29 mouse cellular contexts compared by ENCODE assay signal in genomic region chr14:32917919-32918318, GRCm38 (mm10).
"Had no signal": no experiment of that assay in that cellular context is flagged by ENCODE, and none has a peak within 500 bp of the region (broad histone marks: within the 10 kb centered on the region; RNA-seq: fewer than 3 reads in every experiment).

No protein-coding gene starts in this region.

- H3K4me2 ChIP-seq: limb, embryonic 12.5 days; limb, embryonic 13.5 days; limb, embryonic 15.5 days; liver, embryonic 15.5 days; lung, embryonic 14.5 days; lung, embryonic 15.5 days; midbrain, embryonic 11.5 days; midbrain, embryonic 12.5 days; midbrain, embryonic 13.5 days; midbrain, embryonic 15.5 days; neural tube, embryonic 12.5 days had no signal

- H3K27me3 ChIP-seq: limb, embryonic 12.5 days; limb, embryonic 13.5 days; limb, embryonic 15.5 days; liver, embryonic 15.5 days; lung, embryonic 15.5 days; midbrain, embryonic 12.5 days; midbrain, embryonic 13.5 days; midbrain, embryonic 15.5 days; neural tube, embryonic 12.5 days had no signal

- H3K9ac ChIP-seq: limb, embryonic 12.5 days; limb, embryonic 13.5 days; limb, embryonic 15.5 days; liver, embryonic 14.5 days; liver, embryonic 15.5 days; lung, embryonic 14.5 days; lung, embryonic 15.5 days; midbrain, embryonic 12.5 days; midbrain, embryonic 13.5 days; midbrain, embryonic 15.5 days; neural tube, embryonic 12.5 days had no signal

- H3K27ac ChIP-seq: left cerebral cortex, adult 2 months; limb, embryonic 10.5 days; limb, embryonic 12.5 days; limb, embryonic 13.5 days; limb, embryonic 15.5 days; liver, embryonic 14.5 days; liver, embryonic 15.5 days; lung, embryonic 15.5 days; macrophage; midbrain, embryonic 10.5 days; midbrain, embryonic 12.5 days; midbrain, embryonic 13.5 days; midbrain, embryonic 15.5 days; neural tube, embryonic 12.5 days had no signal

- DNase-seq: layer of hippocampus, postnatal 36 days; left cerebral cortex, postnatal 4 days; lung, adult 18-20 months; lung, adult 2 months; lung, embryonic 14.5 days; lung, postnatal 10 days; lung, postnatal 14 days; lung, postnatal 36 days; lung, postnatal 4 days; midbrain, embryonic 14.5 days had no signal

- H3K9me3 ChIP-seq: limb, embryonic 10.5 days; limb, embryonic 12.5 days; limb, embryonic 13.5 days; limb, embryonic 15.5 days; liver, embryonic 15.5 days; lung, embryonic 15.5 days; megakaryocyte, embryonic 14.5 days; midbrain, embryonic 10.5 days; midbrain, embryonic 12.5 days; midbrain, embryonic 13.5 days; midbrain, embryonic 15.5 days; neural tube, embryonic 12.5 days had no signal

- ATAC-seq: lung, postnatal 0 days; midbrain, embryonic 13.5 days; midbrain, embryonic 15.5 days; midbrain, embryonic 16.5 days had no signal

- H3K4me1 ChIP-seq: limb, embryonic 10.5 days; limb, embryonic 12.5 days; limb, embryonic 13.5 days; limb, embryonic 15.5 days; liver, embryonic 15.5 days; megakaryocyte, embryonic 14.5 days; midbrain, embryonic 12.5 days; midbrain, embryonic 13.5 days; midbrain, embryonic 15.5 days; neural tube, embryonic 12.5 days had no signal

- H3K36me3 ChIP-seq: limb, embryonic 10.5 days; limb, embryonic 12.5 days; limb, embryonic 13.5 days; limb, embryonic 15.5 days; liver, embryonic 15.5 days; lung, embryonic 15.5 days; midbrain, embryonic 10.5 days; midbrain, embryonic 12.5 days; midbrain, embryonic 13.5 days; midbrain, embryonic 15.5 days; neural tube, embryonic 12.5 days had no signal

- H3K4me3 ChIP-seq: left cerebral cortex, adult 2 months; limb, embryonic 10.5 days; limb, embryonic 12.5 days; limb, embryonic 13.5 days; limb, embryonic 15.5 days; liver, embryonic 15.5 days; lung, embryonic 15.5 days; megakaryocyte, embryonic 14.5 days; midbrain, embryonic 10.5 days; midbrain, embryonic 12.5 days; midbrain, embryonic 13.5 days; midbrain, embryonic 15.5 days; myocyte; neural tube, embryonic 12.5 days had no signal
